Mouse (Mus musculus) left cerebral cortex, postnatal 36 days (tissue): ENCODE measurements around the gene Gm10197. TPM values are rescaled to one million over a fixed set of nuclear protein-coding genes. Genes with fewer than 3 reads are reported as not detected.
A peak's percentile ranks its signal among the peaks of the same experiment; 100 is the strongest.

Experiments
- DNase-seq, 2 experiments: peaks; one replicate each; pipeline ENCODE4 v3.0.0; 2021 to 2022; ENCODE audit warnings: low spot score in 2 of 2, mixed read lengths in 1 of 2
- intact Hi-C: fragments of 180-260 bp; cut with DNase I; formaldehyde crosslinking; loops from one replicate; pipeline ENCODE4 v1.15.1; 2025
- total RNA-seq, 2 experiments: library from RNA; stranded (reverse); gene quantifications; 2 replicates each; pipeline ENCODE4 v1.2.3; 2021

Gene Gm10197
- total RNA-seq, 2 experiments from 2014 or later: not detected

- intact Hi-C loops: loop anchor here (5.0 kb wide), 2 partner anchors 42 to 183 kb away; partner anchors contain the start of gene Add3
- peak; percentile 81 to 84 for DNase-seq
Observed at GRCm38 (mm10) chr19:53325578-53326295, 45.8 kb downstream of the Gm10197 start.

- intact Hi-C loops: loop anchor here (5.0 kb wide), 2 partner anchors 42 to 183 kb away; partner anchors contain the start of gene Add3
- no peak for DNase-seq
Observed at GRCm38 (mm10) chr19:53324866-53325265, 46.7 kb downstream of the Gm10197 start.

GRCm38 (mm10) chr19:53322438-53323048 lies 49.0 kb downstream of the Gm10197 start:
- no peak for DNase-seq
- intact Hi-C loops: no loop called here

Other genes with a start within 250 kb of the Gm10197 start
- 10 to 100 TPM; 89.3 to 89.6 TPM for gene Add3, start 231.3 kb downstream of the Gm10197 start, total RNA-seq
- gene Mxi1, start 61.2 kb downstream of the Gm10197 start, total RNA-seq: 10 to 100 TPM; 91.9 to 94.5 TPM
- 10 to 100 TPM; 33.2 to 40.5 TPM for gene Smndc1, start 18.8 kb upstream of the Gm10197 start, total RNA-seq
- 10 to 100 TPM in 1 of 2 experiments, 1 to 10 TPM in 1; 7.7 to 13.0 TPM for gene Dusp5, start 157.3 kb upstream of the Gm10197 start, total RNA-seq
- 10 to 100 TPM; 38.8 to 46.6 TPM for gene Nutf2-ps1, start 217.3 kb upstream of the Gm10197 start, total RNA-seq
- 10 to 100 TPM; 32.5 to 40.1 TPM for gene Smc3, start 228.6 kb upstream of the Gm10197 start, total RNA-seq